ENCODE assay signal across 8 mouse cellular contexts in genomic region chr13:35383624-35384018, GRCm38 (mm10).
DNase-seq lines count a peak whose midpoint lies in the region; ATAC-seq and TF ChIP-seq lines count a peak whose summit lies in the region.

No protein-coding gene starts in this region.

- DNase-seq in cerebellum, postnatal 14 days: peak; percentile 4 to 9
- no peak for DNase-seq in cerebellum, adult 11-12 months
- peak; percentile 26 for DNase-seq in adrenal gland, postnatal 25 days
- DNase-seq in layer of hippocampus, postnatal 25 days (ENCODE audit: extremely low spot score in 1 of 2, low spot score in 1 of 2): no peak
- no peak for DNase-seq in left cerebral cortex, adult 2 months (ENCODE audit: extremely low spot score in 1 of 2, low spot score in 2 of 2)
- DNase-seq in thymus, postnatal 14 days: no peak

- TF ChIP-seq CTCF in left cerebral cortex, adult 2 months (IDR thresholded peaks at IDR 0.05): no peak

- peak overlapping the region; percentile 49; the same call in 1 of the 2 replicates for H3K9ac ChIP-seq in heart, embryonic 11.5 days (ENCODE audit: low read depth, low read length)
- no peak overlapping the region for H3K9ac ChIP-seq in lung, embryonic 15.5 days

- H3K4me3 ChIP-seq in heart, embryonic 11.5 days (ENCODE audit: low read depth, low read length): no peak overlapping the region; the same call in 1 of the 2 replicates
- no peak overlapping the region for H3K4me3 ChIP-seq in lung, embryonic 15.5 days
- no peak overlapping the region for H3K4me3 ChIP-seq in left cerebral cortex, adult 2 months

- peak; percentile 68 for ATAC-seq in heart, embryonic 11.5 days (replicated peaks; ENCODE audit: insufficient number of reproducible peaks, low FRiP score, low TSS enrichment)
- ATAC-seq in lung, embryonic 15.5 days (ENCODE audit: borderline replicate concordance, extremely low read depth, low FRiP score, low TSS enrichment): peak; percentile 62

- peak overlapping the region; percentile 55 for H3K4me2 ChIP-seq in heart, embryonic 11.5 days
- H3K4me2 ChIP-seq in lung, embryonic 15.5 days: peak overlapping the region; percentile 16; the same call in 1 of the 2 replicates

- peak overlapping the region; percentile 91 for H3K27ac ChIP-seq in heart, embryonic 11.5 days (ENCODE audit: low read depth, low read length)
- H3K27ac ChIP-seq in lung, embryonic 15.5 days: peak overlapping the region; percentile 46
- H3K27ac ChIP-seq in left cerebral cortex, adult 2 months: no peak overlapping the region

- no peaks in the 10 kb centered on the region for H3K36me3 ChIP-seq in heart, embryonic 11.5 days (ENCODE audit: control insufficient read depth, insufficient read depth, low read length)
- H3K36me3 ChIP-seq in lung, embryonic 15.5 days: no peaks in the 10 kb centered on the region

- H3K27me3 ChIP-seq in heart, embryonic 11.5 days (ENCODE audit: control insufficient read depth, insufficient read depth, low read length): no peaks in the 10 kb centered on the region
- H3K27me3 ChIP-seq in lung, embryonic 15.5 days: no peaks in the 10 kb centered on the region

- intact Hi-C loops in left cerebral cortex, adult 2 months (cut with DNase I): no loop called here

- no peaks in the 10 kb centered on the region for H3K9me3 ChIP-seq in heart, embryonic 11.5 days (replicated peaks; ENCODE audit: control insufficient read depth, low read length)
- H3K9me3 ChIP-seq in lung, embryonic 15.5 days: no peaks in the 10 kb centered on the region

- 11% methylated on average over 8 of the region's 8 CpGs for WGBS in heart, embryonic 11.5 days (ENCODE audit: insufficient replicate concordance)
- WGBS in lung, embryonic 15.5 days: 29% methylated on average over 8 of the region's 8 CpGs

- H3K4me1 ChIP-seq in heart, embryonic 11.5 days (ENCODE audit: control insufficient read depth, insufficient read depth, low read length): peaks cover 8% of the 10 kb centered on the region
- peaks cover 12% of the 10 kb centered on the region; the same call in 1 of the 2 replicates for H3K4me1 ChIP-seq in lung, embryonic 15.5 days

Comparison
In these comparisons a context has a peak if more than half of its experiments do, and no peak if none do; other contexts are left out.
1. DNase-seq: peak in cerebellum, postnatal 14 days (2 of 2) and adrenal gland, postnatal 25 days (single experiment); none in cerebellum, adult 11-12 months (single experiment), layer of hippocampus, postnatal 25 days (0 of 2), left cerebral cortex, adult 2 months (0 of 2) and thymus, postnatal 14 days (single experiment).